Mouse (Mus musculus): Measurements from ENCODE around the gene Dcbld2.

GRCm38 (mm10) chr16:58479898-58480448, 71.7 kb downstream of the Dcbld2 start:
- TF ChIP-seq CTCF (IDR thresholded peaks at IDR 0.05; ENCODE audit: low read depth, low read length) = no peak
- no peak for TF ChIP-seq POLR2A (IDR thresholded peaks at IDR 0.05; ENCODE audit: extremely low read depth, insufficient read depth, low read length)

All from liver, adult 2 months (tissue).